Mouse (Mus musculus) kidney, embryonic 16.5 days (tissue): ENCODE measurements around the gene Sema5a. TPM values are rescaled to one million over a fixed set of nuclear protein-coding genes. Genes with fewer than 3 reads are reported as not detected.

Source experiments
- ATAC-seq: fragments of 200-750 bp; cut with Nextera tagmentation; 2 replicates; pipeline ENCODE4 v1.8.0; 2017; ENCODE audit warnings: moderate TSS enrichment; ENCODE audit not compliant: low FRiP score, low TSS enrichment
- H3K27ac ChIP-seq: fragments of 300-500 bp; sonication (generic); 2 replicates; pipeline ENCODE4 v1.5.1; 2014; ENCODE audit warnings: low read length
- H3K27me3 ChIP-seq: fragments of 300-500 bp; sonication (generic); 2 replicates; pipeline ENCODE4 v1.6.1; 2014; ENCODE audit warnings: low read length, control low read depth, mixed read lengths; ENCODE audit not compliant: insufficient read depth
- H3K36me3 ChIP-seq: fragments of 300-500 bp; sonication (generic); 2 replicates; pipeline ENCODE4 v1.6.1; 2014; ENCODE audit warnings: low read length, control low read depth, mixed read lengths; ENCODE audit not compliant: insufficient read depth
- H3K4me1 ChIP-seq: fragments of 300-500 bp; sonication (generic); 2 replicates; pipeline ENCODE4 v1.6.1; 2014; ENCODE audit warnings: low read length, control low read depth, mixed read lengths; ENCODE audit not compliant: insufficient read depth
- H3K4me2 ChIP-seq: fragments of 300-500 bp; sonication (generic); replicated peaks from 2 replicates; pipeline ENCODE4 v1.6.1; 2014; ENCODE audit warnings: low read depth, low read length
- H3K4me3 ChIP-seq: fragments of 300-500 bp; sonication (generic); 2 replicates; pipeline ENCODE4 v1.5.1; 2014; ENCODE audit warnings: mild to moderate bottlenecking, low read length
- H3K9ac ChIP-seq: fragments of 300-500 bp; sonication (generic); replicated peaks from 2 replicates; pipeline ENCODE4 v1.6.1; 2014; ENCODE audit warnings: low read length
- H3K9me3 ChIP-seq: fragments of 300-500 bp; sonication (generic); 2 replicates; pipeline ENCODE4 v1.6.1; 2016; ENCODE audit warnings: low read length, control low read depth
- WGBS: fragments of 180-500 bp; shearing (Covaris S2); extraction: QIAGEN DNeasy Blood & Tissue Kit; methylation state at CpG from one replicate; pipeline ENCODE4 v1.1.7; 2014; 5-methylcytosine and 5-hydroxymethylcytosine counted together
- polyA plus RNA-seq: library from polyadenylated mRNA; unstranded; fragments of >200 nt; fragmentation: Nextera tagmentation; extraction: Ambion mirVana; gene quantifications from 2 replicates; pipeline ENCODE4 v1.2.1, GENCODE M21; 2015

The Sema5a gene
- polyA plus RNA-seq, 1 experiment from 2014 or later = 26.0 TPM

- H3K9me3 ChIP-seq = no peaks in the 10 kb centered on the region
- no peak overlapping the region for H3K4me2 ChIP-seq
- H3K9ac ChIP-seq = no peak overlapping the region
- H3K27ac ChIP-seq = no peak overlapping the region
- H3K27me3 ChIP-seq = no peaks in the 10 kb centered on the region
- H3K4me3 ChIP-seq = no peak overlapping the region
- ATAC-seq = no peak
- no peaks in the 10 kb centered on the region for H3K36me3 ChIP-seq
- 81% methylated on average over 3 of the region's 3 CpGs for WGBS
- H3K4me1 ChIP-seq = no peaks in the 10 kb centered on the region
Observed at GRCm38 (mm10) chr15:32607236-32607635, 362.6 kb downstream of the Sema5a start.

GRCm38 (mm10) chr15:32610776-32611175, 366.2 kb downstream of the Sema5a start:
- no peak for ATAC-seq
- no peaks in the 10 kb centered on the region for H3K4me1 ChIP-seq
- no peaks in the 10 kb centered on the region for H3K27me3 ChIP-seq
- H3K9me3 ChIP-seq = no peaks in the 10 kb centered on the region
- 81% methylated on average over 2 of the region's 2 CpGs for WGBS
- H3K4me3 ChIP-seq = no peak overlapping the region
- H3K27ac ChIP-seq = no peak overlapping the region
- no peak overlapping the region for H3K9ac ChIP-seq
- H3K4me2 ChIP-seq = no peak overlapping the region
- no peaks in the 10 kb centered on the region for H3K36me3 ChIP-seq

- H3K27ac ChIP-seq = no peak overlapping the region
- H3K27me3 ChIP-seq = no peaks in the 10 kb centered on the region
- no peak for ATAC-seq
- no peaks in the 10 kb centered on the region for H3K9me3 ChIP-seq
- WGBS = 91% methylated on average over 7 of the region's 7 CpGs
- H3K4me3 ChIP-seq = no peak overlapping the region
- H3K36me3 ChIP-seq = no peaks in the 10 kb centered on the region
- no peak overlapping the region for H3K4me2 ChIP-seq
- no peaks in the 10 kb centered on the region for H3K4me1 ChIP-seq
- H3K9ac ChIP-seq = no peak overlapping the region
Observed at GRCm38 (mm10) chr15:32611201-32611600, 366.6 kb downstream of the Sema5a start.

- no peak for ATAC-seq
- H3K27ac ChIP-seq = no peak overlapping the region
- WGBS = 86% methylated on average over 6 of the region's 6 CpGs
Observed at GRCm38 (mm10) chr15:32613718-32614117, 369.1 kb downstream of the Sema5a start.

GRCm38 (mm10) chr15:32615773-32616172, 371.2 kb downstream of the Sema5a start:
- Histone ChIP-seq H3K4me2 (no peak overlapping the region), H3K27me3 (no peaks in the 10 kb centered on the region), H3K9me3 (no peaks in the 10 kb centered on the region), H3K27ac (no peak overlapping the region), H3K9ac (no peak overlapping the region), H3K36me3 (no peaks in the 10 kb centered on the region), H3K4me1 (no peaks in the 10 kb centered on the region), H3K4me3 (no peak overlapping the region)
- ATAC-seq = no peak
- 85% methylated on average over 5 of the region's 5 CpGs for WGBS

More at GRCm38 (mm10) chr15:32613718-32614117, 369.1 kb downstream of the Sema5a start:
- Histone ChIP-seq H3K4me2 (no peak overlapping the region), H3K9ac (no peak overlapping the region), H3K27me3 (no peaks in the 10 kb centered on the region), H3K4me1 (no peaks in the 10 kb centered on the region), H3K36me3 (no peaks in the 10 kb centered on the region), H3K4me3 (no peak overlapping the region), H3K9me3 (no peaks in the 10 kb centered on the region)

GRCm38 (mm10) chr15:32619199-32619598, 374.6 kb downstream of the Sema5a start:
- Histone ChIP-seq H3K27ac (no peak overlapping the region), H3K9me3 (no peaks in the 10 kb centered on the region), H3K4me3 (no peak overlapping the region), H3K27me3 (no peaks in the 10 kb centered on the region), H3K4me1 (0 out of 2 replicates have a peak, but pooled peaks cover 3% of the 10 kb centered on the region), H3K9ac (no peak overlapping the region), H3K4me2 (no peak overlapping the region), H3K36me3 (no peaks in the 10 kb centered on the region)
- ATAC-seq = no peak
- 57% methylated on average over 2 of the region's 2 CpGs for WGBS

GRCm38 (mm10) chr15:32623037-32623739, 378.6 kb downstream of the Sema5a start:
- Histone ChIP-seq H3K27ac (no peak overlapping the region), H3K4me3 (no peak overlapping the region), H3K27me3 (no peaks in the 10 kb centered on the region), H3K36me3 (no peaks in the 10 kb centered on the region), H3K9ac (no peak overlapping the region), H3K4me1 (0 out of 2 replicates have a peak, but pooled peaks cover 3% of the 10 kb centered on the region), H3K9me3 (no peaks in the 10 kb centered on the region), H3K4me2 (no peak overlapping the region)
- ATAC-seq = no peak
- 63% methylated on average over 12 of the region's 12 CpGs for WGBS

- Histone ChIP-seq H3K4me3 (no peak overlapping the region), H3K36me3 (0 out of 2 replicates have a peak, but pooled peaks cover 5% of the 10 kb centered on the region), H3K9me3 (no peaks in the 10 kb centered on the region), H3K4me2 (no peak overlapping the region), H3K4me1 (0 out of 2 replicates have a peak, but pooled peaks cover 3% of the 10 kb centered on the region), H3K9ac (no peak overlapping the region), H3K27ac (no peak overlapping the region), H3K27me3 (no peaks in the 10 kb centered on the region)
- WGBS = 68% methylated on average over 4 of the region's 4 CpGs
- no peak for ATAC-seq
Observed at GRCm38 (mm10) chr15:32624106-32624505, 379.5 kb downstream of the Sema5a start.

- Histone ChIP-seq H3K9me3 (no peaks in the 10 kb centered on the region), H3K9ac (no peak overlapping the region), H3K27ac (no peak overlapping the region), H3K4me2 (no peak overlapping the region), H3K4me1 (0 out of 2 replicates have a peak, but pooled peaks cover 3% of the 10 kb centered on the region), H3K36me3 (0 out of 2 replicates have a peak, but pooled peaks cover 5% of the 10 kb centered on the region), H3K4me3 (no peak overlapping the region), H3K27me3 (no peaks in the 10 kb centered on the region)
- ATAC-seq = no peak
- WGBS = 87% methylated on average over 2 of the region's 2 CpGs
Observed at GRCm38 (mm10) chr15:32626031-32626430, 381.4 kb downstream of the Sema5a start.

GRCm38 (mm10) chr15:32633713-32634112, 389.1 kb downstream of the Sema5a start:
- 94% methylated on average over 8 of the region's 8 CpGs for WGBS

More at GRCm38 (mm10) chr15:32633713-32634112, 389.1 kb downstream of the Sema5a start:
- H3K36me3 ChIP-seq = peaks cover 5% of the 10 kb centered on the region; the same call in 1 of the 2 replicates
- H3K9me3 ChIP-seq = no peaks in the 10 kb centered on the region
- no peaks in the 10 kb centered on the region for H3K27me3 ChIP-seq
- no peaks in the 10 kb centered on the region for H3K4me1 ChIP-seq
- H3K27ac ChIP-seq = no peak overlapping the region
- H3K4me2 ChIP-seq = no peak overlapping the region
- no peak for ATAC-seq
- no peak overlapping the region for H3K4me3 ChIP-seq
- no peak overlapping the region for H3K9ac ChIP-seq
